In the genomic region with DNA sequence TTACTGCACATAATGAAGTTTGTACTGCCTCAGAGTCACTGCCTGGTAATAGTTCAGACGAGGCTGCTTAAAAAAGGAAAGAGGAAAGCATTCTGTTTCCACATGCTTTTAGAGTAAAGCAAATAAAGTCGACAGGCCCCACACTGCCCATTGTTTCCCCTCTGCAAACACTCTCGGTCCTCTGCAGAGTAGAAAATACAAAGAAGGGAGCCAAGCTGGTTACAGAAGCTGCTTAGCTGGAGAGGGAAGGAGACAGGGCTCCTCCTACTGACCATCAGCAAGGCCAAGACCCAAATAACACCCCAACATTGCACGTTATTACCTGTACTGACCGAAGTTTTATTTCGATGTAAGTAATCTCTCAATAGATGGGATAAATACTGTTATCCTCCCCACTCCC, we compare ENCODE assay signal across 20 mouse cellular contexts. TPM values are rescaled to one million over a fixed set of nuclear protein-coding genes. Genes with fewer than 3 reads are reported as not detected.
DNase-seq lines count a peak whose midpoint lies in the region; ATAC-seq and TF ChIP-seq lines count a peak whose summit lies in the region.
"Had no signal": no experiment of that assay in that cellular context is flagged by ENCODE, and none has a peak within 500 bp of the region (broad histone marks: within the 10 kb centered on the region; RNA-seq: fewer than 3 reads in every experiment).

No protein-coding gene starts in this region.

- H3K4me1 ChIP-seq in heart, embryonic 15.5 days (replicated peaks), result 0 out of 2 replicates have a peak, but pooled peaks cover 3% of the 10 kb centered on the region
- no peaks in the 10 kb centered on the region for H3K4me1 ChIP-seq in heart, adult 2 months (ENCODE audit: control insufficient read depth, insufficient read depth, low read length)
- H3K4me1 ChIP-seq in midbrain, postnatal 0 days (ENCODE audit: insufficient read depth, low read length), result no peaks in the 10 kb centered on the region
- no peaks in the 10 kb centered on the region for H3K4me1 ChIP-seq in midbrain, embryonic 14.5 days (ENCODE audit: control insufficient read depth, insufficient read depth, low read length)
- H3K4me1 ChIP-seq in hindbrain, embryonic 11.5 days (replicated peaks; ENCODE audit: control insufficient read depth, insufficient read depth, low read length), result no peaks in the 10 kb centered on the region
- H3K4me1 ChIP-seq: hindbrain, embryonic 12.5 days; midbrain, embryonic 12.5 days had no signal

- H3K79me2 ChIP-seq in heart, adult 2 months (replicated peaks; ENCODE audit: control insufficient read depth, insufficient read depth, low read length), result no peaks in the 10 kb centered on the region

- H3K36me3 ChIP-seq in heart, embryonic 15.5 days, result peaks cover 35% of the 10 kb centered on the region
- no peaks in the 10 kb centered on the region for H3K36me3 ChIP-seq in heart, adult 2 months (ENCODE audit: control insufficient read depth, insufficient read depth, low read length)
- peaks cover 29% of the 10 kb centered on the region for H3K36me3 ChIP-seq in midbrain, postnatal 0 days (ENCODE audit: insufficient read depth, low read length)
- peaks cover 39% of the 10 kb centered on the region for H3K36me3 ChIP-seq in midbrain, embryonic 14.5 days (ENCODE audit: control insufficient read depth, insufficient read depth, low read length)
- H3K36me3 ChIP-seq in hindbrain, embryonic 11.5 days (ENCODE audit: control insufficient read depth, insufficient read depth, low read length), result peaks cover 15% of the 10 kb centered on the region

- H3K4me2 ChIP-seq in heart, embryonic 15.5 days, result no peak overlapping the region
- H3K4me2 ChIP-seq in midbrain, postnatal 0 days (ENCODE audit: low read depth, low read length, poor library complexity, severe bottlenecking), result no peak overlapping the region
- no peak overlapping the region for H3K4me2 ChIP-seq in midbrain, embryonic 14.5 days (ENCODE audit: low read length)
- H3K4me2 ChIP-seq in hindbrain, embryonic 11.5 days (replicated peaks; ENCODE audit: low read depth, low read length), result no peak overlapping the region
- H3K4me2 ChIP-seq: hindbrain, embryonic 12.5 days; midbrain, embryonic 12.5 days had no signal

- H3K27ac ChIP-seq in heart, embryonic 15.5 days, result peak overlapping the region; percentile 34; the same call in 1 of the 2 replicates
- no peak overlapping the region for H3K27ac ChIP-seq in heart, adult 2 months
- H3K27ac ChIP-seq in midbrain, postnatal 0 days (ENCODE audit: low read depth, low read length), result no peak overlapping the region
- no peak overlapping the region for H3K27ac ChIP-seq in midbrain, embryonic 14.5 days (replicated peaks; ENCODE audit: low read depth, low read length)
- H3K27ac ChIP-seq in hindbrain, embryonic 11.5 days (ENCODE audit: low read depth, low read length), result no peak overlapping the region
- H3K27ac ChIP-seq: forebrain, embryonic 10.5 days; hindbrain, embryonic 12.5 days; liver, embryonic 14.5 days; midbrain, embryonic 12.5 days had no signal

- H3K4me3 ChIP-seq in heart, embryonic 15.5 days, result no peak overlapping the region
- no peak overlapping the region for H3K4me3 ChIP-seq in heart, adult 2 months
- H3K4me3 ChIP-seq in midbrain, postnatal 0 days (ENCODE audit: low read depth, low read length), result no peak overlapping the region
- no peak overlapping the region for H3K4me3 ChIP-seq in midbrain, embryonic 14.5 days (replicated peaks; ENCODE audit: low read depth, low read length)
- no peak overlapping the region for H3K4me3 ChIP-seq in hindbrain, embryonic 11.5 days (ENCODE audit: low read depth, low read length)
- H3K4me3 ChIP-seq: forebrain, embryonic 10.5 days; hindbrain, embryonic 12.5 days; midbrain, embryonic 12.5 days had no signal

- H3K27me3 ChIP-seq in heart, embryonic 15.5 days, result no peaks in the 10 kb centered on the region
- no peaks in the 10 kb centered on the region for H3K27me3 ChIP-seq in heart, adult 2 months (ENCODE audit: control insufficient read depth, insufficient read depth, low read length)
- H3K27me3 ChIP-seq in midbrain, postnatal 0 days (ENCODE audit: insufficient read depth, low read length), result no peaks in the 10 kb centered on the region
- H3K27me3 ChIP-seq in midbrain, embryonic 14.5 days (ENCODE audit: control insufficient read depth, insufficient read depth, low read length), result no peaks in the 10 kb centered on the region
- no peaks in the 10 kb centered on the region for H3K27me3 ChIP-seq in hindbrain, embryonic 11.5 days (ENCODE audit: control insufficient read depth, insufficient read depth, low read length)
- H3K27me3 ChIP-seq: hindbrain, embryonic 12.5 days; midbrain, embryonic 12.5 days had no signal

- WGBS in heart, embryonic 15.5 days, result 65% methylated on average over 6 of the region's 6 CpGs
- WGBS in heart, adult 2 months, result 50% methylated on average over 6 of the region's 6 CpGs
- 37% methylated on average over 6 of the region's 6 CpGs for WGBS in midbrain, postnatal 0 days
- 45% methylated on average over 6 of the region's 6 CpGs for WGBS in midbrain, embryonic 14.5 days
- 60% methylated on average over 6 of the region's 6 CpGs for whole genome bisulfite sequencing in hindbrain, embryonic 11.5 days

- no peak for TF ChIP-seq EP300 in heart, adult 2 months (IDR thresholded peaks at IDR 0.05; ENCODE audit: insufficient read depth, low read depth, low read length)

- no peak; the same call in 1 of the 2 replicates for TF ChIP-seq CTCF in heart, adult 2 months (IDR thresholded peaks at IDR 0.05)
- peak; percentile 23; the same call in 1 of the 2 replicates for TF ChIP-seq CTCF in midbrain, postnatal 0 days (IDR thresholded peaks at IDR 0.05)

- no peak; the same call in 1 of the 2 replicates for ATAC-seq in heart, embryonic 15.5 days (replicated peaks; ENCODE audit: insufficient number of reproducible peaks, insufficient read depth, low FRiP score, low read depth)
- no peak for ATAC-seq in midbrain, postnatal 0 days (ENCODE audit: low FRiP score)
- ATAC-seq in midbrain, embryonic 14.5 days (ENCODE audit: low FRiP score, low TSS enrichment), result no peak
- ATAC-seq in hindbrain, embryonic 11.5 days (ENCODE audit: low FRiP score), result no peak
- ATAC-seq: intestine, embryonic 16.5 days had no signal

- intact Hi-C loops in heart, adult 2 months (cut with DNase I), result no loop called here
- intact Hi-C loops in left cerebral cortex, postnatal 25 days (cut with DNase I), result no loop called here

- no peaks in the 10 kb centered on the region for H3K9me3 ChIP-seq in heart, embryonic 15.5 days (replicated peaks)
- H3K9me3 ChIP-seq in midbrain, postnatal 0 days (ENCODE audit: low read length), result no peaks in the 10 kb centered on the region
- H3K9me3 ChIP-seq in midbrain, embryonic 14.5 days (ENCODE audit: control insufficient read depth, low read length), result no peaks in the 10 kb centered on the region
- no peaks in the 10 kb centered on the region for H3K9me3 ChIP-seq in hindbrain, embryonic 11.5 days (ENCODE audit: control insufficient read depth, low read length)
- H3K9me3 ChIP-seq: forebrain, embryonic 10.5 days; G1E; hindbrain, embryonic 12.5 days; midbrain, embryonic 12.5 days had no signal

- TF ChIP-seq POLR2A in heart, adult 2 months (IDR thresholded peaks at IDR 0.05; ENCODE audit: insufficient read depth, low read depth, low read length), result no peak

- H3K9ac ChIP-seq in heart, embryonic 15.5 days, result no peak overlapping the region
- no peak overlapping the region for H3K9ac ChIP-seq in heart, adult 2 months (ENCODE audit: low read depth, low read length)
- H3K9ac ChIP-seq in midbrain, postnatal 0 days (replicated peaks; ENCODE audit: low read length, poor library complexity, severe bottlenecking), result no peak overlapping the region
- H3K9ac ChIP-seq in midbrain, embryonic 14.5 days (replicated peaks; ENCODE audit: low read length), result no peak overlapping the region
- no peak overlapping the region for H3K9ac ChIP-seq in hindbrain, embryonic 11.5 days (ENCODE audit: low read depth, low read length)
- H3K9ac ChIP-seq: hindbrain, embryonic 12.5 days; liver, embryonic 14.5 days; midbrain, embryonic 12.5 days had no signal

- DNase-seq in heart, adult 2 months, result no peak
- no peak for DNase-seq in midbrain, postnatal 0 days (ENCODE audit: low spot score)
- no peak for DNase-seq in midbrain, embryonic 14.5 days
- DNase-seq in lung, postnatal 14 days, result peak; percentile 21
- no peak for DNase-seq in left cerebral cortex, postnatal 25 days (ENCODE audit: low spot score in 2 of 2)
- no peak for DNase-seq in hindbrain, embryonic 11.5 days (ENCODE audit: low spot score)
- DNase-seq: adrenal gland, adult 2 months; cerebellum, adult 11-12 months; cerebellum, postnatal 36 days; kidney, postnatal 25 days; layer of hippocampus, postnatal 36 days; right cerebral cortex, postnatal 14 days; thymus, adult 18-20 months had no signal

RNA-seq across cellular contexts. Expression of a gene that starts 3.0 kb away (rescaled TPM):
- 31.3 and 42.4 TPM in 2 replicates for polyA plus RNA-seq in heart, embryonic 15.5 days (2015; fragmentation: Nextera tagmentation; extraction: Ambion mirVana)
- total RNA-seq in heart, adult 2 months (2021), result 10 to 100 TPM; 42.1 to 45.3 TPM
- polyA plus RNA-seq in heart, adult 2 months (2012; rRNA removed), result 31.3 and 54.4 TPM in 2 replicates
- 34.7 and 39.8 TPM in 2 replicates for total RNA-seq in midbrain, postnatal 0 days (2014; rRNA removed)
- polyA plus RNA-seq in midbrain, postnatal 0 days (2015; fragmentation: Nextera tagmentation; extraction: Ambion mirVana), result 40.8 and 45.0 TPM in 2 replicates
- 41.6 and 52.3 TPM in 2 replicates for polyA plus RNA-seq in midbrain, embryonic 14.5 days (2014; fragmentation: Nextera tagmentation; extraction: Ambion mirVana)
- total RNA-seq in left cerebral cortex, postnatal 25 days (2021), result 10 to 100 TPM; 37.1 to 41.2 TPM
- 42.6 and 49.7 TPM in 2 replicates for polyA plus RNA-seq in hindbrain, embryonic 11.5 days (2014; fragmentation: Nextera tagmentation; extraction: Ambion mirVana)

RNA-seq across cellular contexts. Expression of a gene that starts 23.6 kb away (rescaled TPM):
- polyA plus RNA-seq in heart, embryonic 15.5 days (2015; fragmentation: Nextera tagmentation; extraction: Ambion mirVana), result 56.3 and 60.6 TPM in 2 replicates
- total RNA-seq in heart, adult 2 months (2021), result 10 to 100 TPM; 54.4 to 61.9 TPM
- polyA plus RNA-seq in heart, adult 2 months (2012; rRNA removed), result 173 and 200 TPM in 2 replicates
- 6.2 and 9.9 TPM in 2 replicates for total RNA-seq in midbrain, postnatal 0 days (2014; rRNA removed)
- polyA plus RNA-seq in midbrain, postnatal 0 days (2015; fragmentation: Nextera tagmentation; extraction: Ambion mirVana), result 9.7 and 10.8 TPM in 2 replicates
- polyA plus RNA-seq in midbrain, embryonic 14.5 days (2014; fragmentation: Nextera tagmentation; extraction: Ambion mirVana), result 6.1 and 10.9 TPM in 2 replicates
- total RNA-seq in left cerebral cortex, postnatal 25 days (2021), result 10 to 100 TPM; 13.3 to 14.0 TPM
- 13.3 and 14.3 TPM in 2 replicates for polyA plus RNA-seq in hindbrain, embryonic 11.5 days (2014; fragmentation: Nextera tagmentation; extraction: Ambion mirVana)

RNA-seq across cellular contexts. Expression of a gene that starts 55.7 kb away (rescaled TPM):
- 17.6 and 19.6 TPM in 2 replicates for polyA plus RNA-seq in heart, embryonic 15.5 days (2015; fragmentation: Nextera tagmentation; extraction: Ambion mirVana)
- 10 to 100 TPM; 35.5 to 47.7 TPM for total RNA-seq in heart, adult 2 months (2021)
- 12.1 and 13.9 TPM in 2 replicates for polyA plus RNA-seq in heart, adult 2 months (2012; rRNA removed)
- 28.8 and 30.6 TPM in 2 replicates for total RNA-seq in midbrain, postnatal 0 days (2014; rRNA removed)
- 20.1 and 23.6 TPM in 2 replicates for polyA plus RNA-seq in midbrain, postnatal 0 days (2015; fragmentation: Nextera tagmentation; extraction: Ambion mirVana)
- 21.7 and 22.3 TPM in 2 replicates for polyA plus RNA-seq in midbrain, embryonic 14.5 days (2014; fragmentation: Nextera tagmentation; extraction: Ambion mirVana)
- total RNA-seq in left cerebral cortex, postnatal 25 days (2021), result 10 to 100 TPM; 65.2 to 69.4 TPM
- 26.0 and 27.4 TPM in 2 replicates for polyA plus RNA-seq in hindbrain, embryonic 11.5 days (2014; fragmentation: Nextera tagmentation; extraction: Ambion mirVana)
